Mouse (Mus musculus) myocyte (in vitro differentiated cells): Measurements from ENCODE around the gene Stard13.

Experiments
- POLR2A ChIP-seq: IDR thresholded peaks from one replicate; pipeline ENCODE4 v1.6.1; 2011; ENCODE audit warnings: low read depth, mild to moderate bottlenecking, control low read depth, moderate library complexity; ENCODE audit not compliant: insufficient read length
- TCF12 ChIP-seq: IDR thresholded peaks from one replicate; pipeline ENCODE4 v1.6.1; 2011; ENCODE audit warnings: mild to moderate bottlenecking, control low read depth; ENCODE audit not compliant: poor library complexity, insufficient read depth, severe bottlenecking

GRCm38 (mm10) chr5:151086425-151087202 lies 147.0 kb downstream of the Stard13 start:
- TF ChIP-seq TCF12 (no peak), POLR2A (no peak)
